Mouse (Mus musculus): ENCODE results near the gene Vdac2. TPM values are rescaled to one million over a fixed set of nuclear protein-coding genes. Genes with fewer than 3 reads are reported as not detected.
A peak's percentile ranks its signal among the peaks of the same experiment; 100 is the strongest.

The Vdac2 gene
- polyA plus RNA-seq, 1 experiment from 2014 or later, result 242 TPM

DNA sequence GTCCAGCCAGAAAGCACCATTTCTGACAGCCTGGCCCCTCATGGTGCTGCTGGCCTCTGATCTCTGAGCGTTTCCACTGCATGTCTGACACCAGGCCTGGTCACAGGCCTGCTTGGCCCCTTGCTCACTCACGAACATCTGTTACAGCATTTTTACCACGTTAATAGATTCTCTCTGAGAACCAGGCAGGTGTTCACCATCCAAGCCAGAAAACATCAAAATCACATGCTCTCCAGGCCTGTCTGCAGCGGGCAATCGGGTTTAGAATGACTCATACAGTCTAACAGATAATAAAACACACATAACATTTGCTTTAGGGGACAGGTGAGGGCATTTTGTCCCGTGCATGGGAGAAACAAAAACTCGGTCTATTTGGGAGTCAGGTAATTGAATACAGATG is 41.3 kb downstream of the Vdac2 start:
- Histone ChIP-seq H3K27ac (peak overlapping the region; percentile 67), H3K4me2 (replicated peaks) (0 out of 2 replicates have a peak overlapping the region, but pooled peaks have one; percentile 7)

DNA sequence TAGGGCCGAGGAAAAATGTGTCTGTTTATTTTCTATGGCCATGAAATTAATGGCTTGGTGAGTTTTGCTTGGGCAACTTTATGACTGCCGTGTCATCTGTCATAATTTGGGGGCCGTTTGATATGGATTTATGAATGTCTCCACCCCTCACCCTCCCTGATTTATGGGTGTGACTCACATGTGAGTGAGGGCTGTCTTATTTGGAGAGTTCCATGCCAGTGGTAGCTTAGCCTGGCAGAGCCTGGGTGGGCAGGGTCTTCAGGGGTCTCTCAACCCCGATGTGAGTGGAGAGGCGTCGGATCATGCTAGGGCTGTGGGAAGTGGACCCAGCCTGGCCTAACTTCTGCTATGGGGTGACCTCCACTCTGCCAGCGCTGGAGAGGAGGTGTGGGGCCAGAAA is 41.8 kb downstream of the Vdac2 start:
- WGBS, result 23% methylated on average over 7 of the region's 7 CpGs
- H3K9ac ChIP-seq, result no peak overlapping the region
- ATAC-seq (ENCODE audit: low FRiP score, low read depth), result peak; percentile 46

More for the DNA sequence above, 41.3 kb downstream of the Vdac2 start:
- no peak overlapping the region for H3K4me3 ChIP-seq
- H3K9ac ChIP-seq, result no peak overlapping the region
- H3K27me3 ChIP-seq, result peaks cover 6% of the 10 kb centered on the region; the same call in 1 of the 2 replicates
- peak; percentile 86 for ATAC-seq (ENCODE audit: low FRiP score, low read depth)
- H3K36me3 ChIP-seq, result no peaks in the 10 kb centered on the region
- peaks cover 21% of the 10 kb centered on the region for H3K4me1 ChIP-seq
- H3K9me3 ChIP-seq, result no peaks in the 10 kb centered on the region
- WGBS, result 6% methylated on average over 7 of the region's 7 CpGs

DNA sequence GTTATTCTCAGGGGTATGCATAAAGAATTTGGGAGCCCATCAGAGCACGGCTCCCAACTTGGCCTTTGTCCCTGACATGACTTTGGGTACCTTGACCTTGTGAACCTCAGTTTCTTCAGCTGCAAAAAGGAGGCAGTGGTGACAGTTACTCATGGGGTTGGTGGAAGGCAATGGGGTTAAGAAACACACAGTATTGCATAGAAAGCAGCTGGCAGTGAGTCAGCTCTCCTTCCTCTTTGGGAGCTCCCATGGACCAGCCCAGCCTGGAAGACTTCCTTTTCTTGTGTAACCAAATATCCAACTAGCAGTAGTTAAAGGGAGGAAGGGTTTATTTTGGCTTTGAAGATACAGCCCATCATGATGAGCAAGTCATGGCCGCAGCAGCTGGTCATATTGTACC is 65.4 kb downstream of the Vdac2 start:
- Histone ChIP-seq H3K4me1 (peaks cover 13% of the 10 kb centered on the region), H3K4me2 (replicated peaks) (no peak overlapping the region), H3K27me3 (peaks cover 8% of the 10 kb centered on the region; the same call in 1 of the 2 replicates), H3K36me3 (no peaks in the 10 kb centered on the region), H3K4me3 (no peak overlapping the region), H3K9me3 (no peaks in the 10 kb centered on the region), H3K9ac (no peak overlapping the region), H3K27ac (no peak overlapping the region)
- WGBS, result 79% methylated on average over 2 of the region's 2 CpGs
- ATAC-seq (ENCODE audit: low FRiP score, low read depth), result no peak

More for the DNA sequence above, 41.8 kb downstream of the Vdac2 start:
- H3K4me3 ChIP-seq, result no peak overlapping the region
- H3K4me2 ChIP-seq (replicated peaks), result no peak overlapping the region
- H3K27ac ChIP-seq, result 0 out of 2 replicates have a peak overlapping the region, but pooled peaks have one; percentile 29
- H3K4me1 ChIP-seq, result peaks cover 21% of the 10 kb centered on the region
- H3K27me3 ChIP-seq, result peaks cover 6% of the 10 kb centered on the region; the same call in 1 of the 2 replicates
- no peaks in the 10 kb centered on the region for H3K9me3 ChIP-seq
- no peaks in the 10 kb centered on the region for H3K36me3 ChIP-seq

DNA sequence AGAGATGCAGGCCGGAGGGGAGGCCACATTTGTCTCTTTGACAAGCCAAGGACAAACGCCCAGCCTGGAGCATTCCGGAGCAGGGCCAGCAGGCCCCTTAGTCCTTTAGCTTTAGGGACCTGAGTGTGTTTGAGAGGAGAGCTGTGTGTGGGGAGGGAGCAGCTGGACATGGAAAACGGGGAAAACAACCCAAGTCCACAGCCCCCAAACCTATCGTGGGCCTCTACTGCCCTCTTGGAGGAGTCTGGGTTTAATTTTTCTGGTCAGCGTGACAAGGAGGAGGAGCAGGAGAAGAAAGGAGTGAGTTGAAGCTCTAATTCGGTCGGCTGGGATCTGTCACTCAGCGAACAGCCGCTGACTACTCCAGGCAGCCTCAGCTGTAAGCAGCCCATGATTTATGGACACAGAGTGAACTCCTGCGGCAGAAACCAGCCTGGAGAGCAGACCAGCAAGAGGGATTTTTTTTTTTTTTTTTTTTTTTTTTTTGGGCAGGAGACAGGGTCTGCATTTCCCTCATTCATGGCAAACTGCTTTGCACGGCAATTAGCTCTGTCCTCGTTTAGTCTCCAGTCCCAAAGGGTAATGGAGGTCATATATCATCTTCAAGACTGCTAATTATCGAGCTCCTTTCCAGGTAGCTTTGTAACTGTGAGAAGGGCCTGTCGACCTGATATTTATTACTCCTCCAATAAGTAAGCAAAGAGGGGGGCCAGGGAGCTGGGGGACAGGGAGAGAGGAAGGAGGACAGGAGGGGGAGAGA is 66.7 kb downstream of the Vdac2 start:
- Histone ChIP-seq H3K9ac (0 out of 2 replicates have a peak overlapping the region, but pooled peaks have one; percentile 19), H3K27ac (peak overlapping the region; percentile 52; the same call in 1 of the 2 replicates), H3K27me3 (peaks cover 8% of the 10 kb centered on the region; the same call in 1 of the 2 replicates), H3K36me3 (no peaks in the 10 kb centered on the region), H3K4me1 (peaks cover 13% of the 10 kb centered on the region), H3K4me3 (no peak overlapping the region), H3K4me2 (replicated peaks) (peak overlapping the region; percentile 47), H3K9me3 (no peaks in the 10 kb centered on the region)
- ATAC-seq (ENCODE audit: low FRiP score, low read depth), result peak; percentile 87
- 4% methylated on average over 15 of the region's 15 CpGs for WGBS

DNA sequence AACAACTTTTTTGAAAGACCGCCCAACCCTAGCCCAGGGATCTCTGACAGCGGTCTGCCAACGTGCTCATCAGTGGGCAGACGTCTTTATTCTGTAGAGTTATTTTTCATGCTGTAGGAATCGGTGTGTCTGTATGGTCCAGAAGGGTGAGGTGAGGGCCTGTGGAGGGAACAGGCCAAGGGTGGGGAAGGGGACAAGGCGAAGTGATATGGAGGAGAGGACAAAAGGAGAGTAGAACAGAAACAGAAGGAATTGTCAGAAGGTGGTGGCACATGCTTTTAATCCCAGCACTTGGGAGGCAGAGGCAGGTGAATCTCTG is 67.3 kb downstream of the Vdac2 start:
- Histone ChIP-seq H3K36me3 (no peaks in the 10 kb centered on the region), H3K4me3 (no peak overlapping the region), H3K27ac (no peak overlapping the region), H3K9ac (no peak overlapping the region), H3K9me3 (no peaks in the 10 kb centered on the region), H3K27me3 (peaks cover 8% of the 10 kb centered on the region; the same call in 1 of the 2 replicates), H3K4me1 (peaks cover 13% of the 10 kb centered on the region), H3K4me2 (replicated peaks) (peak overlapping the region; percentile 47)
- WGBS, result 21% methylated on average over 6 of the region's 6 CpGs
- ATAC-seq (ENCODE audit: low FRiP score, low read depth), result no peak

Other genes starting within 250 kb of the Vdac2 start
- gene Dupd1, start 110.7 kb upstream of the Vdac2 start, polyA plus RNA-seq (2015; fragmentation: Nextera tagmentation; extraction: Ambion mirVana), result 0.97 and 1.2 TPM in 2 replicates
- gene Samd8, start 74.7 kb upstream of the Vdac2 start, polyA plus RNA-seq (2015; fragmentation: Nextera tagmentation; extraction: Ambion mirVana), result 10.8 and 12.2 TPM in 2 replicates
- 0.46 and 0.54 TPM in 2 replicates for gene Dusp13, start 74.1 kb upstream of the Vdac2 start, polyA plus RNA-seq (2015; fragmentation: Nextera tagmentation; extraction: Ambion mirVana)
- 21.0 and 24.2 TPM in 2 replicates for gene Comtd1, start 23.7 kb downstream of the Vdac2 start, polyA plus RNA-seq (2015; fragmentation: Nextera tagmentation; extraction: Ambion mirVana)
- 25.8 and 26.2 TPM in 2 replicates for gene Zfp503, start 164.4 kb downstream of the Vdac2 start, polyA plus RNA-seq (2015; fragmentation: Nextera tagmentation; extraction: Ambion mirVana)
- gene Lrmda, start 194.5 kb downstream of the Vdac2 start, polyA plus RNA-seq (2015; fragmentation: Nextera tagmentation; extraction: Ambion mirVana), result 0.36 and 0.38 TPM in 2 replicates

All from limb, embryonic 13.5 days (tissue).